Mouse (Mus musculus): ENCODE results near the gene Rpl27a. TPM values are rescaled to one million over a fixed set of nuclear protein-coding genes. Genes with fewer than 3 reads are reported as not detected.

The Rpl27a gene
- polyA plus RNA-seq, 1 experiment = 1,692 TPM

GRCm38 (mm10) chr7:109541609-109542363 lies 22.8 kb downstream of the Rpl27a start:
- H3K36me3 ChIP-seq (ENCODE audit: control insufficient read depth, insufficient read depth) = peaks cover 64% of the 10 kb centered on the region
- TF ChIP-seq MYOD1 (IDR thresholded peaks at IDR 0.05; ENCODE audit: control insufficient read depth, insufficient read length, low read depth) (no peak), FOSL1 (IDR thresholded peaks at IDR 0.05; ENCODE audit: insufficient read depth, low read length, poor library complexity, severe bottlenecking) (no peak), CTCF (IDR thresholded peaks at IDR 0.05; ENCODE audit: control insufficient read depth, insufficient read depth, insufficient read length) (no peak), MAX (IDR thresholded peaks at IDR 0.05) (no peak), CEBPB (IDR thresholded peaks at IDR 0.05; ENCODE audit: low read depth) (no peak), USF1 (IDR thresholded peaks at IDR 0.05; ENCODE audit: low read depth) (no peak), MYOG (IDR thresholded peaks at IDR 0.05; ENCODE audit: control insufficient read depth, extremely low read depth, insufficient read length) (no peak)
- no peak overlapping the region for H3K4me3 ChIP-seq (ENCODE audit: insufficient read depth, poor library complexity, severe bottlenecking)

GRCm38 (mm10) chr7:109542364-109542628 lies 23.3 kb downstream of the Rpl27a start:
- Histone ChIP-seq H3K4me3 (ENCODE audit: insufficient read depth, poor library complexity, severe bottlenecking) (no peak overlapping the region), H3K79me2 (ENCODE audit: control insufficient read depth, insufficient read depth) (no peaks in the 10 kb centered on the region), H3K36me3 (ENCODE audit: control insufficient read depth, insufficient read depth) (peaks cover 64% of the 10 kb centered on the region), H3K27me3 (ENCODE audit: control insufficient read depth, insufficient read depth, insufficient read length) (no peaks in the 10 kb centered on the region), H3K79me3 (ENCODE audit: low read depth) (no peaks in the 10 kb centered on the region), H3ac (ENCODE audit: control insufficient read depth, insufficient read length, low read depth) (no peak overlapping the region)
- TF ChIP-seq FOSL1 (IDR thresholded peaks at IDR 0.05; ENCODE audit: insufficient read depth, low read length, poor library complexity, severe bottlenecking) (no peak), MAX (IDR thresholded peaks at IDR 0.05) (no peak), MYOD1 (IDR thresholded peaks at IDR 0.05; ENCODE audit: control insufficient read depth, insufficient read length, low read depth) (no peak), CTCF (IDR thresholded peaks at IDR 0.05; ENCODE audit: control insufficient read depth, insufficient read depth, insufficient read length) (no peak), CEBPB (IDR thresholded peaks at IDR 0.05; ENCODE audit: low read depth) (no peak)

More at GRCm38 (mm10) chr7:109541609-109542363, 22.8 kb downstream of the Rpl27a start:
- no peaks in the 10 kb centered on the region for H3K27me3 ChIP-seq (ENCODE audit: control insufficient read depth, insufficient read depth, insufficient read length)
- H3ac ChIP-seq (ENCODE audit: control insufficient read depth, insufficient read length, low read depth) = no peak overlapping the region
- H3K79me2 ChIP-seq (ENCODE audit: control insufficient read depth, insufficient read depth) = no peaks in the 10 kb centered on the region
- no peaks in the 10 kb centered on the region for H3K79me3 ChIP-seq (ENCODE audit: low read depth)

GRCm38 (mm10) chr7:109544792-109545191 lies 25.8 kb downstream of the Rpl27a start:
- Histone ChIP-seq H3K36me3 (ENCODE audit: control insufficient read depth, insufficient read depth) (peaks cover 49% of the 10 kb centered on the region), H3K79me2 (ENCODE audit: control insufficient read depth, insufficient read depth) (no peaks in the 10 kb centered on the region), H3K79me3 (ENCODE audit: low read depth) (no peaks in the 10 kb centered on the region), H3K27me3 (ENCODE audit: control insufficient read depth, insufficient read depth, insufficient read length) (no peaks in the 10 kb centered on the region), H3K4me3 (ENCODE audit: insufficient read depth, poor library complexity, severe bottlenecking) (no peak overlapping the region), H3ac (ENCODE audit: control insufficient read depth, insufficient read length, low read depth) (no peak overlapping the region)
- TF ChIP-seq CEBPB (IDR thresholded peaks at IDR 0.05; ENCODE audit: low read depth) = no peak
- TF ChIP-seq CTCF (IDR thresholded peaks at IDR 0.05; ENCODE audit: control insufficient read depth, insufficient read depth, insufficient read length) = no peak
- TF ChIP-seq MYOG (IDR thresholded peaks at IDR 0.05; ENCODE audit: control insufficient read depth, extremely low read depth, insufficient read length) = no peak
- TF ChIP-seq USF1 (IDR thresholded peaks at IDR 0.05; ENCODE audit: low read depth) = no peak
- TF ChIP-seq FOSL1 (IDR thresholded peaks at IDR 0.05; ENCODE audit: insufficient read depth, low read length, poor library complexity, severe bottlenecking) = no peak
- no peak for TF ChIP-seq MYOD1 (IDR thresholded peaks at IDR 0.05; ENCODE audit: control insufficient read depth, insufficient read length, low read depth)
- TF ChIP-seq MAX (IDR thresholded peaks at IDR 0.05) = no peak

GRCm38 (mm10) chr7:109545255-109545993 lies 26.5 kb downstream of the Rpl27a start:
- Histone ChIP-seq H3K79me2 (ENCODE audit: control insufficient read depth, insufficient read depth) (no peaks in the 10 kb centered on the region), H3ac (ENCODE audit: control insufficient read depth, insufficient read length, low read depth) (peak overlapping the region; percentile 39), H3K36me3 (ENCODE audit: control insufficient read depth, insufficient read depth) (peaks cover 51% of the 10 kb centered on the region), H3K27me3 (ENCODE audit: control insufficient read depth, insufficient read depth, insufficient read length) (no peaks in the 10 kb centered on the region), H3K79me3 (ENCODE audit: low read depth) (no peaks in the 10 kb centered on the region), H3K4me3 (ENCODE audit: insufficient read depth, poor library complexity, severe bottlenecking) (no peak overlapping the region)
- TF ChIP-seq MYOG (IDR thresholded peaks at IDR 0.05; ENCODE audit: control insufficient read depth, extremely low read depth, insufficient read length) = no peak
- peak; percentile 75 for TF ChIP-seq CEBPB (IDR thresholded peaks at IDR 0.05; ENCODE audit: low read depth)
- TF ChIP-seq USF1 (IDR thresholded peaks at IDR 0.05; ENCODE audit: low read depth) = no peak

GRCm38 (mm10) chr7:109546186-109546585 lies 27.2 kb downstream of the Rpl27a start:
- Histone ChIP-seq H3K79me2 (ENCODE audit: control insufficient read depth, insufficient read depth) (no peaks in the 10 kb centered on the region), H3K4me3 (ENCODE audit: insufficient read depth, poor library complexity, severe bottlenecking) (no peak overlapping the region), H3ac (ENCODE audit: control insufficient read depth, insufficient read length, low read depth) (no peak overlapping the region), H3K79me3 (ENCODE audit: low read depth) (no peaks in the 10 kb centered on the region), H3K36me3 (ENCODE audit: control insufficient read depth, insufficient read depth) (peaks cover 45% of the 10 kb centered on the region), H3K27me3 (ENCODE audit: control insufficient read depth, insufficient read depth, insufficient read length) (no peaks in the 10 kb centered on the region)
- TF ChIP-seq CEBPB (IDR thresholded peaks at IDR 0.05; ENCODE audit: low read depth) (peak; percentile 85), FOSL1 (IDR thresholded peaks at IDR 0.05; ENCODE audit: insufficient read depth, low read length, poor library complexity, severe bottlenecking) (no peak)

GRCm38 (mm10) chr7:109546726-109547125 lies 27.8 kb downstream of the Rpl27a start:
- H3K36me3 ChIP-seq (ENCODE audit: control insufficient read depth, insufficient read depth) = peaks cover 42% of the 10 kb centered on the region
- TF ChIP-seq CTCF (IDR thresholded peaks at IDR 0.05; ENCODE audit: control insufficient read depth, insufficient read depth, insufficient read length) (no peak), MAX (IDR thresholded peaks at IDR 0.05) (peak; percentile 35), USF1 (IDR thresholded peaks at IDR 0.05; ENCODE audit: low read depth) (no peak), FOSL1 (IDR thresholded peaks at IDR 0.05; ENCODE audit: insufficient read depth, low read length, poor library complexity, severe bottlenecking) (peak; percentile 92), CEBPB (IDR thresholded peaks at IDR 0.05; ENCODE audit: low read depth) (no peak), MYOD1 (IDR thresholded peaks at IDR 0.05; ENCODE audit: control insufficient read depth, insufficient read length, low read depth) (no peak), MYOG (IDR thresholded peaks at IDR 0.05; ENCODE audit: control insufficient read depth, extremely low read depth, insufficient read length) (no peak)
- no peaks in the 10 kb centered on the region for H3K27me3 ChIP-seq (ENCODE audit: control insufficient read depth, insufficient read depth, insufficient read length)
- no peaks in the 10 kb centered on the region for H3K79me3 ChIP-seq (ENCODE audit: low read depth)
- H3K4me3 ChIP-seq (ENCODE audit: insufficient read depth, poor library complexity, severe bottlenecking) = no peak overlapping the region
- H3ac ChIP-seq (ENCODE audit: control insufficient read depth, insufficient read length, low read depth) = no peak overlapping the region
- H3K79me2 ChIP-seq (ENCODE audit: control insufficient read depth, insufficient read depth) = no peaks in the 10 kb centered on the region
